Mouse (Mus musculus): ENCODE measurements around the gene Atg2a. TPM values are rescaled to one million over a fixed set of nuclear protein-coding genes. Genes with fewer than 3 reads are reported as not detected.

Atg2a gene
- total and polyA plus RNA-seq, 3 experiments, result 2.8 to 13.9 (median 9.5) TPM

GRCm38 (mm10) chr19:6238740-6239139 is 2.7 kb upstream of the Atg2a start:
- peaks cover 0 to 31% of the 10 kb centered on the region in 2 experiments; a peak in 2 of 4 replicates for H3K4me1 ChIP-seq (ENCODE audit: control insufficient read depth in 1 of 2, insufficient read depth in 2 of 2)
- no peak for TF ChIP-seq ZNF384 (IDR thresholded peaks at IDR 0.05; ENCODE audit: low read depth, low read length)
- no peak for TF ChIP-seq CTCF (conservative IDR thresholded peaks at IDR 0.05 in 1 of 2, IDR thresholded peaks at IDR 0.05 in 1 of 2; ENCODE audit: low read depth in 2 of 2, low read length in 2 of 2)
- no peak for TF ChIP-seq PAX5 (IDR thresholded peaks at IDR 0.05; ENCODE audit: low read length)
- TF ChIP-seq RCOR1 (conservative IDR thresholded peaks at IDR 0.05; ENCODE audit: low read depth, low read length), result no peak
- no peak for TF ChIP-seq IRF4 (IDR thresholded peaks at IDR 0.05; ENCODE audit: low read depth, low read length)
- TF ChIP-seq ETS1 (conservative IDR thresholded peaks at IDR 0.05; ENCODE audit: low read depth, low read length), result no peak
- no peak for TF ChIP-seq USF1 (IDR thresholded peaks at IDR 0.05; ENCODE audit: low read depth, low read length)
- no peak for TF ChIP-seq MAFK (IDR thresholded peaks at IDR 0.05; ENCODE audit: insufficient replicate concordance, low read length)
- no peak for TF ChIP-seq CHD1 (IDR thresholded peaks at IDR 0.05; ENCODE audit: low read depth, low read length)
- no peak for TF ChIP-seq ZMIZ1 (IDR thresholded peaks at IDR 0.05; ENCODE audit: low read depth, low read length)
- no peak for TF ChIP-seq ZC3H11A (IDR thresholded peaks at IDR 0.05; ENCODE audit: low read depth, low read length)
- TF ChIP-seq ELF1 (IDR thresholded peaks at IDR 0.05; ENCODE audit: low read depth, low read length), result no peak
- no peak for TF ChIP-seq MXI1 (IDR thresholded peaks at IDR 0.05; ENCODE audit: low read depth, low read length)
- no peak for TF ChIP-seq SIN3A (IDR thresholded peaks at IDR 0.05; ENCODE audit: low read length)
- no peak for TF ChIP-seq GABPA (IDR thresholded peaks at IDR 0.05; ENCODE audit: insufficient replicate concordance, low read depth, low read length)
- TF ChIP-seq POLR2AphosphoS2 (IDR thresholded peaks at IDR 0.05; ENCODE audit: low read depth, low read length), result no peak

GRCm38 (mm10) chr19:6240136-6240535 is 1.3 kb upstream of the Atg2a start:
- in situ Hi-C loops (cut with MboI; ENCODE audit: low pct_ligation_motif_present, low pct_unique_long_range_greater_than_20kb, low sequenced_read_pairs) (no loop called here), dilution Hi-C loops (cut with MboI; ENCODE audit: extremely low pct_ligation_motif_present, extremely low pct_unique_long_range_greater_than_20kb, low sequenced_read_pairs) (no loop called here)
- no peak overlapping the region for H3K4me3 ChIP-seq (replicated peaks in 1 of 3; ENCODE audit: low read depth in 2 of 3, low read length in 2 of 3, poor library complexity in 1 of 3)
- no peak overlapping the region for H3K9ac ChIP-seq (ENCODE audit: insufficient read depth, low read depth)
- TF ChIP-seq E2F4 (IDR thresholded peaks at IDR 0.05; ENCODE audit: insufficient replicate concordance, low read depth, low read length) (no peak), NELFE (IDR thresholded peaks at IDR 0.05; ENCODE audit: low read depth, low read length) (no peak), CTCF (conservative IDR thresholded peaks at IDR 0.05 in 1 of 2, IDR thresholded peaks at IDR 0.05 in 1 of 2; ENCODE audit: low read depth in 2 of 2, low read length in 2 of 2) (no peak), UBTF (IDR thresholded peaks at IDR 0.05; ENCODE audit: low read depth, low read length) (no peak), CHD1 (IDR thresholded peaks at IDR 0.05; ENCODE audit: low read depth, low read length) (no peak), RCOR1 (conservative IDR thresholded peaks at IDR 0.05; ENCODE audit: low read depth, low read length) (no peak), ETS1 (conservative IDR thresholded peaks at IDR 0.05; ENCODE audit: low read depth, low read length) (no peak), IRF4 (IDR thresholded peaks at IDR 0.05; ENCODE audit: low read depth, low read length) (no peak), MAX (IDR thresholded peaks at IDR 0.05; ENCODE audit: low read length) (no peak), SIN3A (IDR thresholded peaks at IDR 0.05; ENCODE audit: low read length) (no peak), MAZ (IDR thresholded peaks at IDR 0.05; ENCODE audit: low read depth, low read length) (no peak), JUN (IDR thresholded peaks at IDR 0.05; ENCODE audit: insufficient read depth, low read depth, low read length) (no peak), ZNF384 (IDR thresholded peaks at IDR 0.05; ENCODE audit: low read depth, low read length) (no peak), MYC (IDR thresholded peaks at IDR 0.05; ENCODE audit: low read depth, low read length) (no peak), USF2 (conservative IDR thresholded peaks at IDR 0.05; ENCODE audit: low read depth, low read length) (no peak), ZKSCAN1 (IDR thresholded peaks at IDR 0.05; ENCODE audit: borderline replicate concordance, low read depth, low read length) (no peak)
- H3K79me2 ChIP-seq (replicated peaks; ENCODE audit: control insufficient read depth, extremely low read depth, insufficient read depth, poor library complexity, severe bottlenecking), result peaks cover 10% of the 10 kb centered on the region; the same call in 1 of the 2 replicates
- H3K36me3 ChIP-seq (replicated peaks in 1 of 2; ENCODE audit: control insufficient read depth in 1 of 2, insufficient read depth in 1 of 2, low read length in 1 of 2), result peaks cover 8 to 21% of the 10 kb centered on the region in 2 experiments
- no peaks in the 10 kb centered on the region for H3K27me3 ChIP-seq (replicated peaks)
- no peaks in the 10 kb centered on the region for H3K9me3 ChIP-seq (replicated peaks; ENCODE audit: low read length)
- H3K4me2 ChIP-seq (ENCODE audit: insufficient read depth, low read depth, poor library complexity, severe bottlenecking), result no peak overlapping the region
- H3K27ac ChIP-seq (ENCODE audit: insufficient read depth, low read depth), result no peak overlapping the region
- no peak for DNase-seq (ENCODE audit: extremely low read depth)
- peaks cover 0 to 27% of the 10 kb centered on the region in 2 experiments; a peak in 2 of 4 replicates for H3K4me1 ChIP-seq (ENCODE audit: control insufficient read depth in 1 of 2, insufficient read depth in 2 of 2)

More at GRCm38 (mm10) chr19:6238740-6239139, 2.7 kb upstream of the Atg2a start:
- Histone ChIP-seq H3K9me3 (replicated peaks; ENCODE audit: low read length) (no peaks in the 10 kb centered on the region), H3K4me2 (ENCODE audit: insufficient read depth, low read depth, poor library complexity, severe bottlenecking) (no peak overlapping the region), H3K4me3 (replicated peaks in 1 of 3; ENCODE audit: low read depth in 2 of 3, low read length in 2 of 3, poor library complexity in 1 of 3) (no peak overlapping the region), H3K9ac (ENCODE audit: insufficient read depth, low read depth) (no peak overlapping the region), H3K27me3 (replicated peaks) (no peaks in the 10 kb centered on the region), H3K36me3 (replicated peaks in 1 of 2; ENCODE audit: control insufficient read depth in 1 of 2, insufficient read depth in 1 of 2, low read length in 1 of 2) (peaks cover 0 to 7% of the 10 kb centered on the region in 2 experiments), H3K27ac (ENCODE audit: insufficient read depth, low read depth) (no peak overlapping the region), H3K79me2 (replicated peaks; ENCODE audit: control insufficient read depth, extremely low read depth, insufficient read depth, poor library complexity, severe bottlenecking) (peaks cover 10% of the 10 kb centered on the region; the same call in 1 of the 2 replicates)
- no peak for DNase-seq (ENCODE audit: extremely low read depth)
- in situ Hi-C loops (cut with MboI; ENCODE audit: low pct_ligation_motif_present, low pct_unique_long_range_greater_than_20kb, low sequenced_read_pairs) (no loop called here), dilution Hi-C loops (cut with MboI; ENCODE audit: extremely low pct_ligation_motif_present, extremely low pct_unique_long_range_greater_than_20kb, low sequenced_read_pairs) (no loop called here)
